Mouse (Mus musculus) ES-Bruce4 (cell line): ENCODE data around the gene Cd82. TPM values are rescaled to one million over a fixed set of nuclear protein-coding genes. Genes with fewer than 3 reads are reported as not detected.
A peak's percentile ranks its signal among the peaks of the same experiment; 100 is the strongest.

ENCODE experiments used
- H3K27ac ChIP-seq: 2 replicates; pipeline ENCODE4 v1.5.1; 2012; ENCODE audit warnings: low read length, inconsistent platforms; ENCODE audit not compliant: insufficient read depth
- H3K27me3 ChIP-seq: 2 replicates; pipeline ENCODE4 v1.6.1; 2012; ENCODE audit warnings: mild to moderate bottlenecking, low read length, inconsistent platforms; ENCODE audit not compliant: control insufficient read depth, poor library complexity, insufficient read depth, severe bottlenecking
- H3K36me3 ChIP-seq: 2 replicates; pipeline ENCODE4 v1.6.1; 2012; ENCODE audit warnings: inconsistent platforms, mild to moderate bottlenecking, low read length, moderate library complexity; ENCODE audit not compliant: control insufficient read depth, poor library complexity, insufficient read depth, severe bottlenecking
- H3K4me1 ChIP-seq: one replicate; pipeline ENCODE4 v1.8.1; 2011; ENCODE audit warnings: low read length; ENCODE audit not compliant: control insufficient read depth, insufficient read depth
- H3K4me3 ChIP-seq: 2 replicates; pipeline ENCODE4 v1.5.1; 2011; ENCODE audit warnings: low read depth, mild to moderate bottlenecking, low read length
- H3K9ac ChIP-seq: 2 replicates; pipeline ENCODE4 v1.6.1; 2012; ENCODE audit warnings: low read depth, mild to moderate bottlenecking, inconsistent platforms; ENCODE audit not compliant: poor library complexity, severe bottlenecking
- H3K9me3 ChIP-seq: replicated peaks from 2 replicates; pipeline ENCODE4 v1.6.1; 2012; ENCODE audit warnings: mild to moderate bottlenecking, low read length, inconsistent platforms; ENCODE audit not compliant: control insufficient read depth, poor library complexity, insufficient read depth, severe bottlenecking
- CTCF ChIP-seq: IDR thresholded peaks from one replicate; pipeline ENCODE4 v1.8.1; 2011; ENCODE audit warnings: low read depth, low read length
- EP300 ChIP-seq: IDR thresholded peaks from 2 replicates; pipeline ENCODE4 v1.6.1; 2011; ENCODE audit warnings: low read depth, low read length; ENCODE audit not compliant: insufficient read depth
- POLR2A ChIP-seq: IDR thresholded peaks from one replicate; pipeline ENCODE4 v1.8.1; 2011; ENCODE audit warnings: low read length; ENCODE audit not compliant: insufficient read depth
- polyA plus RNA-seq: library from polyadenylated mRNA; stranded (reverse); fragments of >200 nt; gene quantifications from 2 replicates; pipeline ENCODE4 v1.2.4, GENCODE M21; 2011; ENCODE audit warnings: low read depth; ENCODE audit not compliant: missing spikeins, insufficient read depth, insufficient read length

Cd82 gene
- polyA plus RNA-seq, 1 experiment: 4.2 TPM

- Histone ChIP-seq H3K36me3 (no peaks in the 10 kb centered on the region), H3K9ac (no peak overlapping the region), H3K27me3 (no peaks in the 10 kb centered on the region), H3K9me3 (no peaks in the 10 kb centered on the region), H3K4me1 (no peaks in the 10 kb centered on the region), H3K4me3 (no peak overlapping the region), H3K27ac (no peak overlapping the region)
- TF ChIP-seq EP300 (no peak), CTCF (no peak), POLR2A (no peak)
Observed at GRCm38 (mm10) chr2:93405017-93405425, 57.9 kb downstream of the Cd82 start.

GRCm38 (mm10) chr2:93404169-93404568 lies 58.8 kb downstream of the Cd82 start:
- H3K27ac ChIP-seq: no peak overlapping the region
- H3K9me3 ChIP-seq: no peaks in the 10 kb centered on the region
- no peaks in the 10 kb centered on the region for H3K36me3 ChIP-seq
- no peaks in the 10 kb centered on the region for H3K27me3 ChIP-seq
- no peak overlapping the region for H3K4me3 ChIP-seq
- peak; percentile 44 for TF ChIP-seq CTCF
- TF ChIP-seq EP300: no peak
- TF ChIP-seq POLR2A: no peak
- no peaks in the 10 kb centered on the region for H3K4me1 ChIP-seq
- no peak overlapping the region for H3K9ac ChIP-seq

- Histone ChIP-seq H3K27me3 (no peaks in the 10 kb centered on the region), H3K36me3 (no peaks in the 10 kb centered on the region), H3K9ac (no peak overlapping the region), H3K27ac (no peak overlapping the region), H3K4me3 (no peak overlapping the region), H3K4me1 (no peaks in the 10 kb centered on the region), H3K9me3 (no peaks in the 10 kb centered on the region)
- TF ChIP-seq CTCF (no peak), EP300 (no peak), POLR2A (no peak)
Observed at GRCm38 (mm10) chr2:93403267-93403666, 59.7 kb downstream of the Cd82 start.

GRCm38 (mm10) chr2:93391198-93391597 lies 71.7 kb downstream of the Cd82 start:
- Histone ChIP-seq H3K4me1 (no peaks in the 10 kb centered on the region), H3K27ac (no peak overlapping the region), H3K9me3 (no peaks in the 10 kb centered on the region), H3K36me3 (no peaks in the 10 kb centered on the region), H3K4me3 (no peak overlapping the region), H3K9ac (no peak overlapping the region), H3K27me3 (no peaks in the 10 kb centered on the region)
- TF ChIP-seq POLR2A (no peak), EP300 (no peak), CTCF (no peak)

GRCm38 (mm10) chr2:93390170-93390926 lies 72.6 kb downstream of the Cd82 start:
- H3K27ac ChIP-seq: no peak overlapping the region
- no peak overlapping the region for H3K9ac ChIP-seq
- no peak overlapping the region for H3K4me3 ChIP-seq
- no peaks in the 10 kb centered on the region for H3K9me3 ChIP-seq
- H3K27me3 ChIP-seq: no peaks in the 10 kb centered on the region
- H3K36me3 ChIP-seq: no peaks in the 10 kb centered on the region
- TF ChIP-seq POLR2A: no peak
- TF ChIP-seq EP300: no peak
- no peak for TF ChIP-seq CTCF
- H3K4me1 ChIP-seq: no peaks in the 10 kb centered on the region

- H3K4me3 ChIP-seq: no peak overlapping the region
- H3K36me3 ChIP-seq: no peaks in the 10 kb centered on the region
- H3K9me3 ChIP-seq: no peaks in the 10 kb centered on the region
- TF ChIP-seq POLR2A (no peak), CTCF (no peak), EP300 (no peak)
- no peak overlapping the region for H3K27ac ChIP-seq
- no peaks in the 10 kb centered on the region for H3K27me3 ChIP-seq
- H3K4me1 ChIP-seq: no peaks in the 10 kb centered on the region
- H3K9ac ChIP-seq: no peak overlapping the region
Observed at GRCm38 (mm10) chr2:93386958-93387357, 76.0 kb downstream of the Cd82 start.
